Mouse (Mus musculus): ENCODE results near the gene Rpl13. TPM values are rescaled to one million over a fixed set of nuclear protein-coding genes. Genes with fewer than 3 reads are reported as not detected.

Gene Rpl13
- total and polyA plus RNA-seq, 3 experiments = 1,306 to 3,113 TPM; not detected in 1

GRCm38 (mm10) chr8:123134149-123134713 is 32.1 kb downstream of the Rpl13 start:
- H3K79me2 ChIP-seq (ENCODE audit: control insufficient read depth, insufficient read depth, low read length, poor library complexity) = no peaks in the 10 kb centered on the region
- no peak for DNase-seq (ENCODE audit: low read depth, low spot score)
- H3K9me3 ChIP-seq (replicated peaks; ENCODE audit: insufficient read depth, low read length) = no peaks in the 10 kb centered on the region
- no peaks in the 10 kb centered on the region for H3K36me3 ChIP-seq (ENCODE audit: control insufficient read depth in 1 of 2, insufficient read depth in 2 of 2, low read length in 2 of 2)
- no peaks in the 10 kb centered on the region for H3K27me3 ChIP-seq (ENCODE audit: control insufficient read depth in 1 of 2, insufficient read depth in 2 of 2, low read length in 2 of 2)
- H3K27ac ChIP-seq (ENCODE audit: control insufficient read depth, low read depth, low read length) = no peak overlapping the region
- H3K4me1 ChIP-seq (ENCODE audit: control insufficient read depth in 1 of 2, insufficient read depth in 2 of 2, low read length in 2 of 2) = no peaks in the 10 kb centered on the region
- H3K4me3 ChIP-seq (ENCODE audit: control insufficient read depth in 1 of 2, insufficient read depth in 1 of 2, low read depth in 2 of 2, low read length in 2 of 2) = no peak overlapping the region
- no peak overlapping the region for H3K9ac ChIP-seq (ENCODE audit: control insufficient read depth, low read depth, low read length, poor library complexity, severe bottlenecking)
- no peak for TF ChIP-seq TAL1 (IDR thresholded peaks at IDR 0.05; ENCODE audit: low read length)
- TF ChIP-seq MAZ (IDR thresholded peaks at IDR 0.05; ENCODE audit: low read depth, low read length) = no peak
- TF ChIP-seq MAX (IDR thresholded peaks at IDR 0.05; ENCODE audit: low read length) = no peak
- TF ChIP-seq HCFC1 (IDR thresholded peaks at IDR 0.05; ENCODE audit: low read depth, low read length) = no peak
- no peak for TF ChIP-seq POLR2AphosphoS2 (IDR thresholded peaks at IDR 0.05; ENCODE audit: low read length)
- TF ChIP-seq CTCF (IDR thresholded peaks at IDR 0.05 in 2 of 3, conservative IDR thresholded peaks at IDR 0.05 in 1 of 3; ENCODE audit: control insufficient read depth in 1 of 3, insufficient read depth in 1 of 3, low read depth in 2 of 3, low read length in 3 of 3, poor library complexity in 1 of 3, severe bottlenecking in 1 of 3) = no peak
- no peak for TF ChIP-seq MAFK (IDR thresholded peaks at IDR 0.05; ENCODE audit: borderline replicate concordance, low read depth, low read length)
- TF ChIP-seq ZNF384 (IDR thresholded peaks at IDR 0.05; ENCODE audit: low read depth, low read length) = no peak
- TF ChIP-seq NELFE (IDR thresholded peaks at IDR 0.05; ENCODE audit: low read depth, low read length) = no peak
- TF ChIP-seq RAD21 (IDR thresholded peaks at IDR 0.05; ENCODE audit: low read depth, low read length) = no peak
- no peak for TF ChIP-seq ETS1 (IDR thresholded peaks at IDR 0.05; ENCODE audit: low read depth, low read length)
- no peak for TF ChIP-seq GATA1 (IDR thresholded peaks at IDR 0.05; ENCODE audit: low read depth, low read length)
- no peak for TF ChIP-seq CHD1 (IDR thresholded peaks at IDR 0.05; ENCODE audit: low read depth, low read length)
- no peak for TF ChIP-seq MYB (IDR thresholded peaks at IDR 0.05; ENCODE audit: low read depth, low read length)
- no peak for TF ChIP-seq MYC (IDR thresholded peaks at IDR 0.05; ENCODE audit: low read depth, low read length)
- TF ChIP-seq ZC3H11A (IDR thresholded peaks at IDR 0.05; ENCODE audit: low read depth, low read length) = no peak
- no peak for TF ChIP-seq GABPA (IDR thresholded peaks at IDR 0.05; ENCODE audit: low read depth, low read length)

GRCm38 (mm10) chr8:123135406-123135805 is 33.3 kb downstream of the Rpl13 start:
- no peaks in the 10 kb centered on the region for H3K36me3 ChIP-seq (ENCODE audit: control insufficient read depth in 1 of 2, insufficient read depth in 2 of 2, low read length in 2 of 2)
- no peaks in the 10 kb centered on the region for H3K4me1 ChIP-seq (ENCODE audit: control insufficient read depth in 1 of 2, insufficient read depth in 2 of 2, low read length in 2 of 2)
- no peaks in the 10 kb centered on the region for H3K27me3 ChIP-seq (ENCODE audit: control insufficient read depth in 1 of 2, insufficient read depth in 2 of 2, low read length in 2 of 2)
- no peak overlapping the region for H3K4me3 ChIP-seq (ENCODE audit: control insufficient read depth in 1 of 2, insufficient read depth in 1 of 2, low read depth in 2 of 2, low read length in 2 of 2)
- TF ChIP-seq CTCF (IDR thresholded peaks at IDR 0.05 in 2 of 3, conservative IDR thresholded peaks at IDR 0.05 in 1 of 3; ENCODE audit: control insufficient read depth in 1 of 3, insufficient read depth in 1 of 3, low read depth in 2 of 3, low read length in 3 of 3, poor library complexity in 1 of 3, severe bottlenecking in 1 of 3) = no peak
- no peak for TF ChIP-seq MXI1 (IDR thresholded peaks at IDR 0.05; ENCODE audit: low read depth, low read length)
- no peak for TF ChIP-seq TAL1 (IDR thresholded peaks at IDR 0.05; ENCODE audit: low read length)
- no peak for TF ChIP-seq TBP (IDR thresholded peaks at IDR 0.05; ENCODE audit: low read depth, low read length)
- no peak for TF ChIP-seq E2F4 (IDR thresholded peaks at IDR 0.05; ENCODE audit: borderline replicate concordance, low read depth, low read length)
- no peak for TF ChIP-seq ZC3H11A (IDR thresholded peaks at IDR 0.05; ENCODE audit: low read depth, low read length)
- TF ChIP-seq NRF1 (IDR thresholded peaks at IDR 0.05; ENCODE audit: insufficient read depth, low read depth, low read length, poor library complexity, severe bottlenecking) = no peak
- no peak for TF ChIP-seq USF2 (IDR thresholded peaks at IDR 0.05; ENCODE audit: borderline replicate concordance in 1 of 2, insufficient read depth in 1 of 2, low read depth in 1 of 2, low read length in 2 of 2)
- no peak for TF ChIP-seq ZKSCAN1 (IDR thresholded peaks at IDR 0.05; ENCODE audit: low read depth, low read length)
- no peak for TF ChIP-seq MAFK (IDR thresholded peaks at IDR 0.05; ENCODE audit: borderline replicate concordance, low read depth, low read length)
- TF ChIP-seq MEF2A (IDR thresholded peaks at IDR 0.05; ENCODE audit: extremely low read depth, insufficient replicate concordance, low read depth, low read length, poor library complexity, severe bottlenecking) = no peak
- no peak for TF ChIP-seq GABPA (IDR thresholded peaks at IDR 0.05; ENCODE audit: low read depth, low read length)
- H3K9ac ChIP-seq (ENCODE audit: control insufficient read depth, low read depth, low read length, poor library complexity, severe bottlenecking) = no peak overlapping the region
- no peaks in the 10 kb centered on the region for H3K79me2 ChIP-seq (ENCODE audit: control insufficient read depth, insufficient read depth, low read length, poor library complexity)
- DNase-seq (ENCODE audit: low read depth, low spot score) = no peak
- H3K27ac ChIP-seq (ENCODE audit: control insufficient read depth, low read depth, low read length) = no peak overlapping the region
- no peaks in the 10 kb centered on the region for H3K9me3 ChIP-seq (replicated peaks; ENCODE audit: insufficient read depth, low read length)

Measured in MEL (cell line).